Comparison of ENCODE assay signal across 9 mouse cellular contexts in the genomic region with DNA sequence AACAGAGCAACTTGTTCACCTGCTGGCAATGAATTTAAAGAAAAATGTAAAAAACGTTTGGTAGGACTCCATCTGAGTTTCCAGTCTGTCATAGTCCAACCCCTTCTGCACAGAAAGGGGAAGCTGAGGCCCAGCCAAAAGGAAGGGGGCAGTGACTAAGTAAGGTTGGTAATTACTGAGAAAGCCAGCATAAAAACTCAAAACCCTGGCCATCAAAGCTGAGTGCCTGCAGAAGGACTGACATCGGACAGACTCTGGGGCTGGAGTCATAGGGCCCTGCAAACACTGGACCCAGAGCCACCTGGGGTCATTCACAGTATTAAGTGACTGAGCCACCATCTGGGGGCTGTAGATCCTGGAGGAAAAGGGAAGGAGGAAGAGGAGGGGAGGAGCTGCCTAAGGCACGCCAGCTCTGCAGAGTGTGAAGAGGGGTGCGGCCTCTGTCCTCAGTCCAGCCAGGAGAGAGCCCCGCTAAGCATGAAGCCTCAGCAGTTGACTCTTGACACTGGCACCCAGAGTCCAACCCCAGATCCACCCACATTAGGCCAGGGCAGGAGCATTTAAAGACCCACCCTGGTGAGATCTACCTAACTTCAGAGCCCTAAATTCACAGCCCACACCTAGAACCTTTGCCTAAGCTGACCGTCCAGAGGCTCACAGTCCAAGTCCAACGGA. TPM values are rescaled to one million over a fixed set of nuclear protein-coding genes. Genes with fewer than 3 reads are reported as not detected.
DNase-seq lines count a peak whose midpoint lies in the region; ATAC-seq and TF ChIP-seq lines count a peak whose summit lies in the region.
"Had no signal": no experiment of that assay in that cellular context is flagged by ENCODE, and none has a peak within 500 bp of the region (broad histone marks: within the 10 kb centered on the region; RNA-seq: fewer than 3 reads in every experiment).

No protein-coding gene starts in this region.

- intact Hi-C loops in left cerebral cortex, postnatal 14 days (cut with DNase I), result no loop called here

- peak overlapping the region; percentile 91 for H3K27ac ChIP-seq in CH12.LX (ENCODE audit: insufficient read depth, low read depth)
- peak overlapping the region; percentile 95 for H3K27ac ChIP-seq in bone marrow, adult 2 months (ENCODE audit: control insufficient read depth, insufficient read depth, low read depth, low read length, poor library complexity)
- H3K27ac ChIP-seq in forebrain, embryonic 13.5 days, result no peak overlapping the region
- H3K27ac ChIP-seq: heart, adult 2 months had no signal

- peak; percentile 81 for DNase-seq in CH12.LX (ENCODE audit: extremely low read depth)
- DNase-seq in kidney, postnatal 25 days, result peak; percentile 41 to 81
- DNase-seq in left cerebral cortex, postnatal 14 days (ENCODE audit: low spot score in 2 of 2), result no peak
- DNase-seq in ovary, postnatal 14 days (ENCODE audit: low spot score), result no peak
- DNase-seq: heart, adult 2 months had no signal

- TF ChIP-seq RAD21 in CH12.LX (IDR thresholded peaks at IDR 0.05; ENCODE audit: low read depth, low read length), result no peak; the same call in 1 of the 2 replicates

- H3K9ac ChIP-seq in CH12.LX (ENCODE audit: insufficient read depth, low read depth), result peak overlapping the region; percentile 38; the same call in 1 of the 2 replicates
- H3K9ac ChIP-seq in forebrain, embryonic 13.5 days, result no peak overlapping the region

- no peak for TF ChIP-seq CTCF in CH12.LX (conservative IDR thresholded peaks at IDR 0.05 in 1 of 2, IDR thresholded peaks at IDR 0.05 in 1 of 2; ENCODE audit: low read depth in 2 of 2, low read length in 2 of 2)
- no peak for TF ChIP-seq CTCF in bone marrow, adult 2 months (IDR thresholded peaks at IDR 0.05; ENCODE audit: control insufficient read depth, insufficient read depth, low read length)

- peaks cover 46 to 90% of the 10 kb centered on the region in 2 experiments for H3K4me1 ChIP-seq in CH12.LX (ENCODE audit: control insufficient read depth in 1 of 2, insufficient read depth in 2 of 2)
- peaks cover 29% of the 10 kb centered on the region for H3K4me1 ChIP-seq in bone marrow, adult 2 months (ENCODE audit: control insufficient read depth, insufficient read depth, low read length)
- peaks cover 80% of the 10 kb centered on the region for H3K4me1 ChIP-seq in megakaryocyte, embryonic 14.5 days
- H3K4me1 ChIP-seq in forebrain, embryonic 13.5 days, result peaks cover 22% of the 10 kb centered on the region

- TF ChIP-seq POLR2A in CH12.LX (IDR thresholded peaks at IDR 0.05; ENCODE audit: low read depth, low read length), result no peak; the same call in 1 of the 2 replicates
- no peak for TF ChIP-seq POLR2A in bone marrow, adult 2 months (IDR thresholded peaks at IDR 0.05; ENCODE audit: borderline replicate concordance, control insufficient read depth, low read depth, low read length)

- H3K36me3 ChIP-seq in CH12.LX (replicated peaks in 1 of 2; ENCODE audit: control insufficient read depth in 1 of 2, insufficient read depth in 1 of 2, low read length in 1 of 2), result peaks cover 0 to 26% of the 10 kb centered on the region in 2 experiments
- peaks cover 8% of the 10 kb centered on the region for H3K36me3 ChIP-seq in megakaryocyte, embryonic 14.5 days (replicated peaks; ENCODE audit: low read length)
- no peaks in the 10 kb centered on the region for H3K36me3 ChIP-seq in forebrain, embryonic 13.5 days (ENCODE audit: poor library complexity, severe bottlenecking)

- dilution Hi-C loops in CH12.LX (cut with MboI; ENCODE audit: extremely low pct_ligation_motif_present, extremely low pct_unique_long_range_greater_than_20kb, low sequenced_read_pairs), result no loop called here

- WGBS in bone marrow, adult 2 months, result 15% methylated on average over 7 of the region's 7 CpGs
- 85% methylated on average over 7 of the region's 7 CpGs for WGBS in forebrain, embryonic 13.5 days

- H3K27me3 ChIP-seq in CH12.LX (replicated peaks), result no peaks in the 10 kb centered on the region
- no peaks in the 10 kb centered on the region for H3K27me3 ChIP-seq in megakaryocyte, embryonic 14.5 days (replicated peaks)
- H3K27me3 ChIP-seq in forebrain, embryonic 13.5 days, result no peaks in the 10 kb centered on the region

- peak overlapping the region in 2 of 3 experiments; percentile 7 for H3K4me3 ChIP-seq in CH12.LX (replicated peaks in 1 of 3; ENCODE audit: low read depth in 2 of 3, low read length in 2 of 3, poor library complexity in 1 of 3)
- H3K4me3 ChIP-seq in bone marrow, adult 2 months (replicated peaks; ENCODE audit: control insufficient read depth, low read depth, low read length), result no peak overlapping the region
- H3K4me3 ChIP-seq in megakaryocyte, embryonic 14.5 days (replicated peaks), result peak overlapping the region; percentile 88
- H3K4me3 ChIP-seq in forebrain, embryonic 13.5 days, result no peak overlapping the region
- H3K4me3 ChIP-seq: heart, adult 2 months had no signal

- no peak for ATAC-seq in forebrain, embryonic 13.5 days

- H3K4me2 ChIP-seq in CH12.LX (ENCODE audit: insufficient read depth, low read depth, poor library complexity, severe bottlenecking), result peak overlapping the region; percentile 69
- no peak overlapping the region for H3K4me2 ChIP-seq in forebrain, embryonic 13.5 days
- H3K4me2 ChIP-seq: midbrain, embryonic 11.5 days had no signal

- H3K9me3 ChIP-seq in CH12.LX (replicated peaks; ENCODE audit: low read length), result no peaks in the 10 kb centered on the region
- H3K9me3 ChIP-seq in megakaryocyte, embryonic 14.5 days, result no peaks in the 10 kb centered on the region
- H3K9me3 ChIP-seq in forebrain, embryonic 13.5 days (replicated peaks), result no peaks in the 10 kb centered on the region

- peak; percentile 76 for TF ChIP-seq EP300 in CH12.LX (IDR thresholded peaks at IDR 0.05; ENCODE audit: low read length)

- peaks cover 5% of the 10 kb centered on the region; the same call in 1 of the 2 replicates for H3K79me2 ChIP-seq in CH12.LX (replicated peaks; ENCODE audit: control insufficient read depth, extremely low read depth, insufficient read depth, poor library complexity, severe bottlenecking)

- in situ Hi-C loops in CH12.LX (cut with MboI; ENCODE audit: low pct_ligation_motif_present, low pct_unique_long_range_greater_than_20kb, low sequenced_read_pairs), result loop anchor here (10.0 kb wide), 1 partner anchor 48 kb away; no protein-coding TSS in a partner anchor

TF ChIP-seq in CH12.LX, 34 proteins besides CTCF, POLR2A, EP300 and RAD21:
- 0 out of 2 replicates have a peak, but pooled peaks have one; percentile 13 for TF ChIP-seq TBP (conservative IDR thresholded peaks at IDR 0.05; ENCODE audit: low read depth, low read length)
- TF ChIP-seq TCF12 (IDR thresholded peaks at IDR 0.05; ENCODE audit: low read depth, low read length), result peak; percentile 54; the same call in 1 of the 2 replicates
- peak; percentile 38; the same call in 1 of the 2 replicates for TF ChIP-seq ELF1 (IDR thresholded peaks at IDR 0.05; ENCODE audit: low read depth, low read length)
- TF ChIP-seq JUND (conservative IDR thresholded peaks at IDR 0.05; ENCODE audit: low read depth, low read length), result no peak
- TF ChIP-seq MAFK (IDR thresholded peaks at IDR 0.05; ENCODE audit: insufficient replicate concordance, low read length), result no peak
- TF ChIP-seq ETS1 (conservative IDR thresholded peaks at IDR 0.05; ENCODE audit: low read depth, low read length), result peak; percentile 48
- no peak for TF ChIP-seq RCOR1 (conservative IDR thresholded peaks at IDR 0.05; ENCODE audit: low read depth, low read length)
- TF ChIP-seq SMC3 (IDR thresholded peaks at IDR 0.05; ENCODE audit: low read depth, low read length), result no peak
- TF ChIP-seq UBTF (IDR thresholded peaks at IDR 0.05; ENCODE audit: low read depth, low read length), result no peak
- TF ChIP-seq SIN3A (IDR thresholded peaks at IDR 0.05; ENCODE audit: low read length), result peak; percentile 69; the same call in 1 of the 2 replicates
- no peak for TF ChIP-seq NELFE (IDR thresholded peaks at IDR 0.05; ENCODE audit: low read depth, low read length)
- peak; percentile 42; the same call in 1 of the 2 replicates for TF ChIP-seq CHD1 (IDR thresholded peaks at IDR 0.05; ENCODE audit: low read depth, low read length)
- peak; percentile 34; the same call in 1 of the 2 replicates for TF ChIP-seq MEF2A (IDR thresholded peaks at IDR 0.05; ENCODE audit: borderline replicate concordance, low read depth, low read length)
- no peak for TF ChIP-seq JUN (IDR thresholded peaks at IDR 0.05; ENCODE audit: insufficient read depth, low read depth, low read length)
- TF ChIP-seq KAT2A (IDR thresholded peaks at IDR 0.05; ENCODE audit: insufficient replicate concordance, low read length), result no peak
- peak; percentile 40 for TF ChIP-seq ZNF384 (IDR thresholded peaks at IDR 0.05; ENCODE audit: low read depth, low read length)
- 0 out of 2 replicates have a peak, but pooled peaks have one; percentile 67 for TF ChIP-seq MAZ (IDR thresholded peaks at IDR 0.05; ENCODE audit: low read depth, low read length)
- no peak for TF ChIP-seq ZKSCAN1 (IDR thresholded peaks at IDR 0.05; ENCODE audit: borderline replicate concordance, low read depth, low read length)
- peak; percentile 54; the same call in 1 of the 2 replicates for TF ChIP-seq CHD2 (IDR thresholded peaks at IDR 0.05; ENCODE audit: low read length)
- TF ChIP-seq ZC3H11A (IDR thresholded peaks at IDR 0.05; ENCODE audit: low read depth, low read length), result no peak
- 0 out of 2 replicates have a peak, but pooled peaks have one; percentile 48 for TF ChIP-seq MXI1 (IDR thresholded peaks at IDR 0.05; ENCODE audit: low read depth, low read length)
- no peak for TF ChIP-seq PAX5 (IDR thresholded peaks at IDR 0.05; ENCODE audit: low read length)
- 0 out of 2 replicates have a peak, but pooled peaks have one; percentile 28 for TF ChIP-seq BHLHE40 (IDR thresholded peaks at IDR 0.05; ENCODE audit: low read depth, low read length)
- 0 out of 2 replicates have a peak, but pooled peaks have one; percentile 17 for TF ChIP-seq MYC (IDR thresholded peaks at IDR 0.05; ENCODE audit: low read depth, low read length)
- no peak for TF ChIP-seq GABPA (IDR thresholded peaks at IDR 0.05; ENCODE audit: insufficient replicate concordance, low read depth, low read length)
TF ChIP-seq in CH12.LX: peak in this region for 13.

RNA-seq across cellular contexts. Expression of a gene that starts 58.0 kb away (rescaled TPM):
- 16.0 and 19.2 TPM in 2 replicates for total RNA-seq in CH12.LX (2012; rRNA removed)
- total RNA-seq in CH12.LX (2014; rRNA removed), result 12.8 and 14.0 TPM in 2 replicates
- 24.3 and 25.1 TPM in 2 replicates for polyA plus RNA-seq in CH12.LX (2012; ENCODE audit: insufficient read length, low read depth)
- 9.9 and 15.8 TPM in 2 replicates for polyA plus RNA-seq in bone marrow, adult 2 months (2011; ENCODE audit: insufficient read depth, insufficient read length, low replicate concordance, missing spikeins)
- 15.7 and 19.2 TPM in 2 replicates for polyA plus RNA-seq in megakaryocyte, embryonic 14.5 days (2012; ENCODE audit: insufficient read depth, low replicate concordance)
- 34.5 and 38.7 TPM in 2 replicates for polyA plus RNA-seq in forebrain, embryonic 13.5 days (2015; fragmentation: Nextera tagmentation; extraction: Ambion mirVana)
- 10 to 100 TPM; 74.9 to 76.2 TPM for total RNA-seq in left cerebral cortex, postnatal 14 days (2021)

Comparison
In these comparisons a context has a peak if more than half of its experiments do, and no peak if none do; other contexts are left out.
1. DNase-seq: peak in CH12.LX (single experiment) and kidney, postnatal 25 days (2 of 2); none in left cerebral cortex, postnatal 14 days (0 of 2) and ovary, postnatal 14 days (single experiment).
2. H3K4me3 ChIP-seq: peak in CH12.LX (2 of 3) and megakaryocyte, embryonic 14.5 days (single experiment); none in bone marrow, adult 2 months (single experiment) and forebrain, embryonic 13.5 days (single experiment).